Mouse (Mus musculus) left cerebral cortex, postnatal 25 days (tissue): ENCODE results near the gene Chrna10. TPM values are rescaled to one million over a fixed set of nuclear protein-coding genes. Genes with fewer than 3 reads are reported as not detected.
A peak's percentile ranks its signal among the peaks of the same experiment; 100 is the strongest.

ENCODE experiments used
- DNase-seq, 2 experiments: peaks; one replicate each; pipeline ENCODE4 v3.0.0; 2022; ENCODE audit warnings: low spot score in 2 of 2, mixed read lengths in 1 of 2
- intact Hi-C: fragments of 180-260 bp; cut with DNase I; formaldehyde crosslinking; loops from one replicate; pipeline ENCODE4 v1.15.1; 2025
- total RNA-seq, 2 experiments: library from RNA; stranded (reverse); gene quantifications; 2 replicates each; pipeline ENCODE4 v1.2.3; 2021

The Chrna10 gene
- total RNA-seq = under 1 TPM; 0.37 to 0.41 TPM

DNA sequence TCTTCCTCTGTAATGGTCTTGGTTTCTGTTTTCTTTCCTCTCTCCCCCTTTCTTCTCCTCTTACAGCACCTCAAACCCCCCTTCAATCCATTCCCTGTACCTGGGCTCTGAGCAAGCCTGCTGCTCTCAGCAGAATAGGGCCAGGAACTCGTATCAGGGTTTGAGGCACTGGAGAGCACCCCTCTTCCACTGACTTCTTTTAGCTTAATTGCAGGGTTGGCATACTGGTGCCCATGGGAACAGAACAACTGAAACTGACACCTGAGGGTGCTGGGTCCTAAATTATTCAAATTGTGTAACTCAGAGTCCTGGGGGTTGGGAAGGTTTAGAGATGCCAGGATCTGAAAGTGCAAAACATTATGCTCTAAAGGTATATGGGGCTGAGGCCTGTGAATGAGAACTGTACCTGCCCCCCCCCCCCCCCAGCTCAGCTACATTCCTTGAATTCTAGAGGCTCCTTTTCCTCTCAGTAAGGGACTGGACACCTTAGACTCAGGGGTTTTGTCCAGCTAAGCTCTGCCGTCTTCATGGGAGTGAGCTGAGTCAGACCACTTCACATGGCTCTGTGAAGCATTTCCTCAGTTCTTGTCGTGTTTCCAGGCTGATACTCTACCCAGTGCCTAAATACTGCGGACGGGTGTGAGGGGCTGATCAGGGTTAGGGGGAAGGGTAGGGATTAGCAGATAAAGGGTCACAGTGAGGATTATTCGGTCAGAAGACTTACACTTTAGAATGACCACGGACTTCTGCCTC is at the start of gene Chrna10:
Gene Chrna10, minus strand, starts transcription at position 250 of the 753 bp plus-strand sequence.
- DNase-seq = no peak
- intact Hi-C loops = no loop called here

DNA sequence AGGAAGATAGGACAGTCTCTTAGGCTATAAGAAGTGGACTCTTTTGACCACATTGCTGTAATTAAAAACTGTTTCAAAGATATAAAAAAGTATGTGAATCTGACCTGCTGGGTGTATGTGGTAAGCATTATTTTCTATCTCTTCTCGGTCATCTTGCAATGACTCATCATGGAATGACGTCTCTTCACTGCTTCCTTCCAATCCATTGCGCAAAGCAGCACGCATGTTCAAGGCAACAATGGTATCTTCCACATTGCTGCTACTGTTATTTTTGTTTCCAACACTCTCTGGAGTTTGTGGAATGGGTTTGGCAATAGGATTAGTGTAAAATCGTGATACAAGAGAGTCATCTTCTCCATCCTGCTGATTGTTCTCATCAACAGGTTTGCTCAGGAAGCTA is 37.1 kb upstream of the Chrna10 start:
- DNase-seq = no peak
- intact Hi-C loops = no loop called here

DNA sequence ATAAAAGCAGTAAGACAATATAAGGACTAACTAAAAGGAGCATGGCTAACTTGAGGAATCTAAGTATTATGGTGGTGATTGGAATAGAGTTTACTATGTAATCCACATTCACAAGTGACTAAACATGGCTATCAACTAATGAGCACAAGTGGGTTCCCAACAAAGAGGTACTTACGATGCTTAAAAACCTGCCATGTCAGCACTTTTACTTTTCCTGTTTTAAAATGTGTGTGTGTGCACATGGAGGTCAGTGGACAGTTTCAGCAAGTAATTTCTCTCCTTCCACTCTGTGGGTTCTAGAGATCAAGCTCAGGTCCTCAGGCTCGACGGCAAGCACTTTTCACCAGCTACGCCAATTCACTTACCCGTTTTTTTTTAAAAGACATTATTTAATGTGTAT is 21.3 kb upstream of the Chrna10 start:
- intact Hi-C loops = loop anchor here (5.0 kb wide), 1 partner anchor 44 kb away; no protein-coding TSS in a partner anchor
- no peak for DNase-seq

DNA sequence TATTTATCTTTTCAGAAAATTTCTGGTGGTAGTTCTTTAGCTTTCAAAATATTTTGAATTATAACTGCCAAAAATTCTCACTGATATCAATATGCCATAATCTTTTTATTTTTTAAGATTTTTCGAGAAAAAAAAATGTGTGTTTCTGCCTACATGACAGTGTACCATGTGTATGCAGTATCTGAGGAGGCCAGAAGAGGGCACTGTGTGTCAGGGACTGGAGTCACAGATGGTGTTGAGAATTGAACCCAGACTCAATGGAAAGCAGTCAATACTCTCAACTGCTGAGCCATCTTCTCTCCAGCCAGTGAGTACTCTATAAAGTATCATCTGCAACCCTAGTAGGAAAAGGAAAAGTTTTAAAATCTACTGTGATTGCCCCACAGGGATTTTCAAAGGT is 20.8 kb upstream of the Chrna10 start:
- DNase-seq = peak in 1 of 2 experiments; percentile 12
- intact Hi-C loops = loop anchor here (5.0 kb wide), 1 partner anchor 45 kb away; no protein-coding TSS in a partner anchor

DNA sequence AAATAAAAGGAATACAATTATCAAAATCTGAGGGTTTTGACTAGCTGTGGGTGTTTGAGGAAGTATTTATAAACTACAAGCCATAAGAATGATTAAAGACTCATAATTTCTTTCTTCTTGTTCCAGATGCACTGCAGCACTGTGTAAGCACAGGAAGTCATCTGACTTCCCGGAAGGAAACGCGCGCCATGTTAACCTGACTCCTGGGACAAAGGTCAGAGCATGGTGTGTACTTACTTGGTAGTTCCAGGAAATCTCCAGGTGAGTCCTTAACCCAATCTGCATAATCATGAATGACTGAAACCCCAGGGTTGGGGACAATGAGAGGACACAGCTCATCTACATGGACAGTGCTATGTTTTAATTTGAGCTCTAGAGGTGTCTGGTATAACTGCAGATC is 15.8 kb upstream of the Chrna10 start:
- intact Hi-C loops = no loop called here
- no peak for DNase-seq

DNA sequence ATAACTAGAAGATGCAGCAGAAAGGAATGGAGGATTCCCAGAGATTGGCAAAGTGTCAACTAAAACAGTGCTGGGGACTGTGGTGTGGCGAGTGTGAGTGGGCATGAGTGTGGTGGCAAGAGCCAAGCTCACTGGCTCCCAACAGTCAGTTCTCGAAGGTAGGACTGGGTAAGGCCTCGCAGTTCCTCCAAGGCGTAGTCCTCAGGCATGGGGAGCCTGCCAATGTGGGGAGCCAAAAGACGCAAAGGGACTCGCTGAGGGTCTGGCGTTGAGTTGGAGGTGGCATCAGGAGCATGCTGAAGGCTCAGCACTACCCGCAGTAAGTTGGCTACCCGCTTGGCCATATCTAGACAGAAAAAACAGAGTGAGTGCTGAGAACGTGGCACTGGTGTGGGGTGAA is 3.7 kb upstream of the Chrna10 start:
- DNase-seq = no peak
- intact Hi-C loops = no loop called here

DNA sequence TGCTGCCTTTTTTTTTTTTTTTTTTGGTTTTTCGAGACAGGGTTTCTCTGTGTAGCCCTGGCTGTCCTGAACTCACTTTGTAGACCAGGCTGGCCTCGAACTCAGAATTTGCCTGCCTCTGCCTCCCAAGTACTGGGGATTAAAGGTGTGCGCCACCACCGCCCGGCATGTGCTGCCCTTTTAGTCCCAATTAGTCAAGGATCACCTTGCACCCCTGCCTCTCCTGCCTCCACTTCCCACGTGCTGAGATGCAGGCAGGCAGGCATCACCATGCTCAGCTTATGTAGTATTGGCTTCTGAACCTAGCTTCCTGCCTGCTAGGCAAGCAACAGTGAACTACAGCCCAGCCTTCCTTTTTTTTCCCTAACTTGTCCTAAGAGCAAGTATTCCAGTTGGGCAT is 754 bp upstream of the Chrna10 start:
- intact Hi-C loops = no loop called here
- DNase-seq = no peak

DNA sequence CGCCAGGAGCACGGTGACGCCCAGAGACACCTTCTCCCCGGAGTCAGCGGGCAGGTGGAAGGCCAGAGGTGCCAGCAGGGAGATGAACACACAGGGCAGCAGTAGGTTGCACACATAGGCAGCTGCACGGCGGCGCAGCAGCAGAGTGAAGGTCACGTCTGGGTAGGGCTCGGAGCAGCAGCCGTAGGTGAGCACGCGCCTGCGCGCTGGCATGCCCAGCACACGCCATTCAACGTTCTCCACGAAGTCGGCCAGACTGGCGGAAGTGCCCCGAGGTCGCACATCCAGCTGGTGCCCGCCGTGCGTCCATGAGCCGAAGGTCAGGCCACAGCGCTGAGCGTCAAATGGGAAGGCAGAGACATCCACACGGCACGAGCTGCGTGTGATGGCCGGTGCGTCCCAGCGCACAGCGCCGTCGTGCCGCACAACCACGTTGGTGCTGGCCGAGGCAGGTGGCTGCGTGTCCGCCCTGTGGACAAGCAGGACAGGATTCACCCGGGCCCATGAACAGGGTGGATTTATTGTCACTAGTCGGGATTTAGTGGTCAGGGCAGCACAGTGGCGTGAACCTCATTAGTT is 3.4 kb downstream of the Chrna10 start:
- DNase-seq = no peak
- intact Hi-C loops = no loop called here

DNA sequence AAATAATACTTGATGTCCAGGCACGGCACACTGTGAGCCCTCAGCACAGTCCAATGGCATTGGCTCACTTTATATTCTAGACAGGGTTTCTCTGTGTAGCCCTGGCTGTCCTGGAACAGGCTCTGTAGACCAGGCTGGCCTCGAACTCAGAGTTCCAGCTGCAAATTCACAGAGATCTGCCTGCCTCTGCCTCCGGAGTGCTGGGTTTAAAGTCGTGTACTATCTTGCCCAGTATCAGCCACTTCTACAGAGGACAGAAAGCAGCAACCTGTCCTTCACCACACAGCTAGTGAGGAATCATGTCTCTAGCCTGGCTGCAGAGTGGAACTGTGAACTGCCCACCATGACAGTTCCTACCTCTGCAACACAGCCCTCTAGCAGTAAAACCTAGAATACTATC is 6.9 kb downstream of the Chrna10 start:
- intact Hi-C loops = no loop called here
- DNase-seq = no peak

DNA sequence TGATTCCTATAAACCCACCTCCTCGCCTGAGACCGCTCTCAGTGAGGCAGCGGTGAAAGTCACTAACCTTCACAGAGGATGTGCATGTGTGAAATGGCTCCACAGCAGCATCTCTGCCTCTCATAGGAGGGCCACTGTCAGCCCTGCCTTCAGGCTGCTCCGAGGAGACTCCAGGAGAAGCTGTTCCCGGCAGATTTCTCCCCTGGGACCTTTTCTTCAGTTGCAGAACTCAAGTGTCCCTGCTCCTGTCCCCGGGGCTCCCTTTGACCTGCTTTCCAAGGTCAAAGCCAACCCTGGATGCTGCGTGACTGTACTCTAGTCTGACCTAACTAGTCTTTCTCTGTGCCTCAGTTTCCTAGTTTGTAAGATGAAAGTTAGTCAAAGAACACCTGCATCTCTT is 7.5 kb downstream of the Chrna10 start, which contains the start of gene Art5:
Gene Art5, minus strand, starts transcription at position 319 of the 400 bp plus-strand sequence.
- intact Hi-C loops = no loop called here

DNA sequence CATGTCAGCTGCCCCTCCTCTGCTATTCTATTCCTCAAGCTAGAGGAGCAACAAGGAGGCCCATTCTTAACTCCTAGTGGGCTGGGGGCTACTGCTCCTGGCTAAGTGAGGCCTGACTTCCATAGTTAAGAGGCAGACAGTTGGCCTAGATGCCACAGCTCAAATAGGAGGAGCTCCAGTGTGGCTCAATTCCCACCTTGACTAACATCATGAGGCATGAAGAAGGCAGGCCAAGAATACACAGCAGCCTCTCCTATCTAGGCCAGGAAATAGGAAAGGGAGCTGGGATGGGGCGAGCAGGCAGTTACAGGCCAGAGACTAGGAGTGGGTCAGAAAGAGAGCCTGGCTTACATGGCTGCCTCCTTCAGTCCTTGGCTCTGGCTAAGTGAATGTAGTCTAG is 8.4 kb downstream of the Chrna10 start:
- DNase-seq = no peak

More for the DNA sequence above, 7.5 kb downstream of the Chrna10 start, which contains the start of gene Art5:
- DNase-seq = no peak

DNA sequence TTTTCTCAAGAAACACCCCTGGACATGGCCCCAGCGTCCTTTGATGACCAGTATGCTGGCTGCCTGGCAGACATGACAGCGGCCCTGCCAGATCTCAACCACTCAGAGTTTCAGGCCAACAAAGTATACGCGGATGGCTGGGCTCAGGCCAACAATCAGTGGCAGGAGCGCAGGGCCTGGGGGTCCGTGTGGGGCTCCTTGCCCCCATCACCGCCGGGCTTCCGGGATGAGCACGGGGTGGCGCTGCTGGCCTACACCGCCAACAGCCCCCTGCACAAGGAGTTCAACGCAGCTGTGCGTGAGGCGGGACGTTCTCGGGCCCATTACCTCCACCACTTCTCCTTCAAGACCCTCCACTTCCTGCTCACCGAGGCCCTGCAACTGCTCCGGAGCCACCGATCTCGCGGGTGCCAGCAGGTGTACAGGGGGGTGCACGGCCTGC is 9.9 kb downstream of the Chrna10 start:
- DNase-seq = no peak
- intact Hi-C loops = no loop called here

More for the DNA sequence above, 8.4 kb downstream of the Chrna10 start:
- intact Hi-C loops = no loop called here

DNA sequence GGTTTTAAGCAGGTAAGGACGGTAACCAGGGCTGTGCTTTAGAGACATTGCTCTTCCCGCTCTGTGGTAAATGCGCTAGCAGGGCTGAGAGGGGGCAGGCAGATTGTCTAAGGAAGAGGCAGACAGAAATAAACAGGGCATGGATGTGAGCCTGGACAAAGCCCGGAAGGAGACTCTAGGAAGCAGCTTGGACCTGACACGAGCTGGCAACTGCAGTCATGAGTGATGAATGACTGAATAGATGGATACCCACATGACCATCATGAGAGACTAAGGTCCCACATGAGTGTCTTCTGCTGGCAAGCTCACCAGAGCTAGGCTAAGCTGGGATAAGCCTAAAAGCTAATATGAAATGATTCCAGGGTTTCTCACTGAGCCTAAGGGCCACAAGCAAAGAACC is 12.5 kb downstream of the Chrna10 start:
- intact Hi-C loops = no loop called here
- no peak for DNase-seq

DNA sequence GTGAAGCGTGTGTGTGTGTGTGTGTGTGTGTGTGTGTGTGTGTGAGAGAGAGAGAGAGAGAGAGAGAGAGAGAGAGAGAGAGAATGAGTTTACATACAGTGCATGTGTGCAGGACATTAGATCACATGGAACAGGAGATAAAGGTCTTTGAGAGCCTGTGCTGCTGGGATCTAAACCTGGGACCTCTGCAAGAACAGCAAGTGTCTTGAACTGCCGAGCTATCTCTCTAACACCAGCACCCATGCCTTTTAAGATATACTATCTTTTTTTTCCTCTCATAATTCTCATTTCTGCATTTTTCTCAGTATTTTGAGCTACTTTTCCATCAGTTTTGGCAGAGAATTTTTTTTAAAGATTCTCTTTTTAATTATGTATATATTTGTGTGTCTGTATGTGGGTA is 13.1 kb downstream of the Chrna10 start:
- no peak for DNase-seq
- intact Hi-C loops = no loop called here

DNA sequence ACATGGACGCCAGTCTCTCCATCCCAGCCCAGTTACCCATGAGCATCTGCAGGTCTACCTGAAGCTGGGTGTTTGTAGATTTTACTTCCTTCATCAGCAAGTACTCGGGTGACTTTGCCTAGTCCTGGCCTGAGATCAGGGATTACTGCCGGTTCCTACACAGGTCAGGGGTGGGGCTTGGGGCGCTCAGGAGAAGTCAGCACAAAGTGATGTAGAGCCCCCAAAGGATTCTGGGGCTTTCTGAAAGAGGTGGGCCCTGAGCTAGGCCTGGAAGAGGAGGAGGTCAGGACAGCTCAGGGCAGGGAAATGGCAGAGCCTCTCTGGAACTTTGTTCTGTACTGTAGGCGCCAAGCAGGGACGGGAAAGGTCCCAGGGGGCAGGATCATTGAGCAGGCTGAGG is 13.9 kb downstream of the Chrna10 start:
- DNase-seq = no peak
- intact Hi-C loops = no loop called here

DNA sequence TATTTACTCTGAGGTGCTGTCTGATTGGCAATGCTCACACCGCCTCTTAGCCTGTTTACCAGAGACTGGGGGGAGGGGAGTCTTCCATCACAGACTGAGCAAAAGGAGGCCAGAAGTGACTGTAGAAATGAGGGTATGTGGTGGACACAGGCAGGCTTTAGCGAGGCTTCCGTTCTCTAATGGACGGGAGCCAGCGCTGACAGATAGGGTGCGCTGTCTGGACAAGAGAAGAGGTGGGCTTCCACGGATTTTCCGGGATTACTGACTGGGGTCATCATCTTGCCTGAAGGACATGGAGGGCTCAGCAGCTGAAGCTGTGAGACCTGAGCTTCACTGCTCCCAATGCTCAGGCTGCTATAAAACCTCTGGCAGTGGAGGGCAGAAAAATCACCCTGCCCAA is 14.4 kb downstream of the Chrna10 start:
- intact Hi-C loops = no loop called here
- DNase-seq = no peak

DNA sequence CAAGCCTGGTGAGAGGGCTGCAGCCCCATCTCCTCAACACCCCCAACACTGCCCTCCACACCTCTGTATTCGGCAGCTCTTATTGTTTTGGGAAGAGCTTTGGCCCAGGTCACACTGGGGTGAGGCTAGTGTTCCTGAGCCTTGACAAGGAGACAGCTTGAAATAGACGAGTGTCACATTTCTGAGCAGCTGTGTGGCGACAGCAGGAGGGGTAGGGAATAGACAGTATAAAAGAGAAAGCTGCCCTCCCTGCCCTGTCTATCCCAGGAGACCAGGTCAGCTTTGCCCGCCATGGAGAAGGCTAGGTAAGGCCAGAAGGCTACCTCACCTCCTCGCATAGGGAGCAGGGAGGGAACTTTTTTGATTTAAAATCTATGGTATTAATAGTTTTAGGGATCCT is 15.1 kb downstream of the Chrna10 start, which contains the start of gene Art1:
Gene Art1, plus strand, starts transcription at position 257 of the 400 bp plus-strand sequence.
- no peak for DNase-seq
- intact Hi-C loops = no loop called here

DNA sequence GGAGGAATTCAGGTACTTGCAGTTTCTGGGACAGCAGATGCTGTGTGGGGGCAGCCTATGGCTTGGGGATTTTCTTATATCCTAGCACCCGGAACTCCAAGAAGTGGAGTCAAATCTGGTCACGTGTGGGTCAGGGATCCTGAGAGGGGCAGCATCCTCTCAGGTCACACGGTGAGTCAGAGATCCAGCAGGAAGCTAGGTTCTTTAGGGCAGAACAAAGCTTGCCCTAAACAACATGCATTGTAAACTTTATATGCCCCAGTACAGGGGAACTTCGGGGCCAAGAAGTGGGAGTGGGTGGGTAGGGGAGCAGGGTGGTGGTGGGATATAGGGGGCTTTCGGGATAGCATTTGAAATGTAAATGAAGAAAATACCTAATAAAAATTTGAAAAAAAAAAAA is 15.8 kb downstream of the Chrna10 start:
- intact Hi-C loops = no loop called here
- DNase-seq = no peak

DNA sequence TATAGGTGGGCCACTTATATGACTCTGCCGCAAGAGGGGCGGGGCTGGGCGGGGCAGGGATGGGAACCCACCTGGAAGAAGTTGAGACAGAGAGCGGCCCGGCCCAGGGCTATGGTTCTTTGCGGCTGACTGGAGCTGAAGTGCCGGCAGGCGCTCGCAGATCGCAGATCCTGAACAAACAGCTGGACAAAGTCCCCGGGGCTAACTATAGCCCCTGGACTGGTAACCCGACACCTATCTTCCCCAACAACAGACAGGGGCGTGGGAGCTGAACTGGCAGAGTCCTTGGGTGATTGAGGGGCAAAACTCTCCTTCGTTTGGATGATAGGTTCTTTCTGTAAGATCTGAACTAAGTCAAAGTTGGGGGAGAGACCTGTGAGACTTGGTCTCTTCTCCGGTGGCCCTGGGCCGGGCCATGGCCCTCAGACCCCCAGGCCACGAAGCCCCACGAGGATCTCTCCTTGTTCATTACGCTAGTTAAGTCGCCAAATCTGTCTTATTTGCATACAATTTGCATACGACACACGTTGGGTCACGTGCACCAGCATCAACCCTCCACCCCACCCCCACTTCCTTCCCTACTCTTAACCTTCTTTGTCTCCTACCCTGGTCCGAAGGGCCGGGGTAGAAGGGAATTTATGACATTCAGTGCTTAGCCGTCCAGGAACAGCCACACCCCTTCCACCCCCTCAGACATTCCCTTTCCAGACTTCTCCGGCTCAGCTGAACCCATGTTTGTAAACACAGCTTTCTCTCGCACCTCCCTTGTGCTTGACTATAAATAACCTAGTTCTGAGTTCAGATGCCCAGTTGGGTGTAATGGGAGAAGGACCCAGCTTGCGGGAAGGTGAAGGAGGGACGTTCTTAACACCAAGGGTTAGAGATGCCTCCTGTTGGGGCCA is 16.6 kb downstream of the Chrna10 start:
- DNase-seq = no peak
- intact Hi-C loops = no loop called here

DNA sequence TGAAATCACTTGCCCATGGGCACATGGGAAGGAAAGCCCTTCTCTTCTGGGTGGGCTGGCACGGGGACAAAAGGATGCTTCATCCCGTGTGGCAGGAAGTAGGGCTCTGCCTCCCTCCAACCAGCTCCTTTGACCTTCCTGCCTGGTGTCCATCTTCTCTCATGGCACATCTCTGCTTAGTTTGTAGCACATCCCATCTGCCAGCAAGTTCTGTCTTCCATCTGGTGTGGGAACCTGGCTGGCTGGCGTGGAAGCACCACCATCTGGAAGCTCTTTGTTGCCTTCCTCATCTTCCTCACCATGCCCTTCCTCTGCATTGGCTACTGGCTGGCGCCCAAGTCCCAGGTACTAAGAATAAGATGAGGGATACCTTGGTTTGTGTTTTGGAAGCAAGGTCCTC is 29.3 kb downstream of the Chrna10 start:
- peak in 1 of 2 experiments; percentile 43 for DNase-seq

More for the DNA sequence above, 29.3 kb downstream of the Chrna10 start:
- intact Hi-C loops = no loop called here
